Mouse (Mus musculus): ENCODE results near the gene Zfhx3.

GRCm38 (mm10) chr8:108738179-108738578 is 795.7 kb downstream of the Zfhx3 start:
- no peak for TF ChIP-seq CTCF (IDR thresholded peaks at IDR 0.05; ENCODE audit: low read depth, low read length)
- TF ChIP-seq POLR2A (IDR thresholded peaks at IDR 0.05; ENCODE audit: insufficient read depth, low read length), result no peak
- TF ChIP-seq EP300 (IDR thresholded peaks at IDR 0.05; ENCODE audit: insufficient read depth, low read depth, low read length), result no peak
